Mouse (Mus musculus): ENCODE measurements around the gene Asl.

Gene Asl

DNA sequence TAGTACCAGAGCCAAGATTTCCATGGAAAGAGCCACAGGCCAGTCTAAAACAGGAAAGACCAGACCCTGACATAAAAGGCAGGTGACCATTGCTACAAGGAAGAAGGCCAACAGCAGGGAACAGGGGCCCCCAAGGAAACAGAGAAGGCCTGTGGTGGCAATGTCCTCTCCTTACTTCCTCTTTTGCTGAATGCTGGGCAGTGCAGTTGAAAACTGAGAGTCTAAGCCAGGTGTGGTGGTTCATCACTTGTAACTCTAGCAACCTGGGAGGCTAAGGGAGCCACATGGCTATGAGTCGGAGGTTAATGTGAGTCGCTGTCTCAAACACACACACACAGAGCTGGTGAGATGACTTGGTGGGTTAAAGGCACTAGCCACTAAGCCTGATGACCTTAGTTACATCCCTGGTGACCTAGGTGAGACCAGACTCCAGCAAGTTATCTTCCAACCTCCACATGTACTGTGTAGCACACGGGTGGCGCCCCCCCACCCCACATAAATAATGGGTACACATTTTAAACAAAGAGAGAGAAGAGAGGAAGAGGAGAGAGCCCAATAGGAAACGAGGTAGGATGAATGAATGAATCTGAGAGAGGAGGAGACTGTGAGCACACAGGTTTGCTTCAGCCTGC lies 27.6 kb downstream of the Asl start:
- TF ChIP-seq GATA4 (IDR thresholded peaks at IDR 0.05; ENCODE audit: insufficient replicate concordance, low read length), result no peak

DNA sequence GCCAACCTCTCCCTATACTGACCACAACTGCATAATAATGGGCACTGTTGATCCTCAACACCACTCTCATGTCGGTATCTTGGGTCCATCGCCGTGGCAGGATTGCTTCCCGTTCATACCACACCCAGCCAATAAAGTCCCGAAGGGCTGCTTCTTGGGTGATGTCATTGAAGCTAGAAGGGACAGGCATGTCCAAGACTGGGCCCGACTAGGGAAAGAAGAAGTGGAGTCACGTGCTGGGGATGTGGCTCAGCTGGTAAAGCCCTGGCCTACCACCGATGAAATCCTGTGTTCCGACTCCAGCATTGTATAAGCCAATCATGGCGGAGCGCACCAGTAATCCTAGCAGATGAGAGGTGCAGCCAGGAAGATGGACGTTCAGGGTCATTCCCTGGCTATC lies 28.3 kb downstream of the Asl start:
- no peak for TF ChIP-seq GATA4 (IDR thresholded peaks at IDR 0.05; ENCODE audit: insufficient replicate concordance, low read length)

DNA sequence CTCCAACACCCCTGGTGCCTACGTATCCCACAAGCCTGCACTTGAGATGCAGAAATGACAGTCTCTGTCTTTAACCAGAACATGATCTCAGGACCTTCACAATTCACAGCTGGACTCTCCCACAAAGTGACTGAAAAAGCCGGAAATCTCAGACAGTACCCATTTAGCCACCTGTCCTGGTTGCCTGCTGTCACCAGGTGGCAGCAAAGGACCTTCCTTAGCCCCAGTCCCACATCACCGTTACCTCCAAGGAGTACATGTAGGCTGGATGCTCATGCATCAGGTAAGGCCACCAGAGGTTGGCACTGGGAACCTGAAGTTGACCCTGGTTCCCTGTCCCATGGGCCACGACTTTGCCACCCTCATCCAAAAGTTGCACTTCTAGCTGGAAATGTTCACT lies 29.9 kb downstream of the Asl start:
- TF ChIP-seq GATA4 (IDR thresholded peaks at IDR 0.05; ENCODE audit: insufficient replicate concordance, low read length), result no peak

DNA sequence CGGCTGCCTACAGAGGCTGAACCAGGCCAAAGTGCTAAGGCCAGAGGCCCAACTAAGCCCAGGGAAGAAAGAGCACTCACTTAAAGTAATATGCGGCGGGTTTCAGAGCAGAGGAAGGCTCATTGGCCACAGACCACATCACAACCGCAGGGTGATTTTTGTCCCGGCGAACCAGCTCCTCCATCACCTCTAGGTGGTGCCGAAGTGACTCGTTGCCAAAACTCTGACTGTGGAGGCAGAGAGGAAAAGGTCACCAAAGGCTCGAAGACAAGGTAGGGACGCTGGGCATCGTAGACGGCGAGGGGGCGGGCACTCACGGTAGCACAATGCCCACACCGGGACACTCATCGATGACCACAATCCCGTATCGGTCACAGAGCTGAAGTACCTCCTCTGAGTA lies 31.3 kb downstream of the Asl start:
- TF ChIP-seq GATA4 (IDR thresholded peaks at IDR 0.05; ENCODE audit: insufficient replicate concordance, low read length), result no peak

DNA sequence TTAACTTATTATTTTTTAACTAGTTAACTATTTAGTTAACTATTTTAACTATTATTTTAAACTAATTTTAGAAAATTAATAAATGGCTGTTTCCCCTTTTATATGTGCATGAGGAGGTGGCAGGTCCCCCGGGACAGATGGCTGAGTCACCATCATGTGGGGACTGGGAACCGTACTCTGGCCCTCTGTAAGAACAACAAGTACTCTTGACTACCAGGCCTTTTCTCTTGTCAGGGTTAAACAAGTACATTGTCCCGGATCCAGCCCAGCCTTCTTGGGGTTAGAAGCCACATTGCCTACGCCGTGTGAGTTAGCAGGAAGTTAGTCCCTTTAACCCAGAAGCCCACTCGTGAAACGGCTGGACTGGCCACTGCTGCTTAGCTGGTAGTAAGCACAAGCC lies 34.1 kb downstream of the Asl start:
- TF ChIP-seq GATA4 (IDR thresholded peaks at IDR 0.05; ENCODE audit: insufficient replicate concordance, low read length), result no peak

DNA sequence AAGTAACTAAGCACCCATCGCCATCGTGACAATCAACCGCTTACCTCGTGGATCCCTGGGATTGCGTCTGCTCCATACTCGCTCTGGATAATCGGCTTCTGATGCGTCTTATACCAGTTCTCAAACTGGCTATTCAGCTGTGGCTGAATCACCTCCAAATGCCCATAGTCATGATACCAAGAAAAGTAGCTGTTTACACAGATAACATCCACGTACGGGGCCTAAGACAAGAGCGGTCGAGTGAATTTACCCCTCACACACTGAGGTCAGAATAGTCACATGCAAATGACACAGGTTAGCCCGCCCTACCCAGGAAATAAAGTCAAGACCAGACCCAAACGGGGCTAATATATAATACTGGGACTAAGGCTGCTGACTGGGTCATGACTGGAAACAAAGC lies 35.7 kb downstream of the Asl start:
- TF ChIP-seq GATA4 (IDR thresholded peaks at IDR 0.05; ENCODE audit: insufficient replicate concordance, low read length), result no peak

DNA sequence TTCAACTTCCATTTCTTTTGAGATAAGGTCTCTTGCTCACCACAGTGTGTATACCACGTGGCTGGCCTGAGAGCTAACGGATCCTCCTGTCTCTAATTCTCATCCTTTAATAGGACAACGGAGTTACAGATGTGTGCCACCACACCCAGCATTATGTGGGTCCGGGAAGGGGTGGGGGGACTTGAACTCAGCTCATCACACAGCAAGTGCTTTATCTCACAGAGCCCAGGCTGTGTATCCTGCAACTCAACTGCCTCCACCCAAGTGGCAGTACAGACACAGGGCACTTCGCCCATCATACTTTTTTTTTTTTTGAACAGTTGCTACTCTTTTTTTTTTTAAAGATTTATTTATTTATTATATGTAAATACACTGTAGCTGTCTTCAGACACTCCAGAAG lies 37.1 kb downstream of the Asl start:
- TF ChIP-seq GATA4 (IDR thresholded peaks at IDR 0.05; ENCODE audit: insufficient replicate concordance, low read length), result no peak

DNA sequence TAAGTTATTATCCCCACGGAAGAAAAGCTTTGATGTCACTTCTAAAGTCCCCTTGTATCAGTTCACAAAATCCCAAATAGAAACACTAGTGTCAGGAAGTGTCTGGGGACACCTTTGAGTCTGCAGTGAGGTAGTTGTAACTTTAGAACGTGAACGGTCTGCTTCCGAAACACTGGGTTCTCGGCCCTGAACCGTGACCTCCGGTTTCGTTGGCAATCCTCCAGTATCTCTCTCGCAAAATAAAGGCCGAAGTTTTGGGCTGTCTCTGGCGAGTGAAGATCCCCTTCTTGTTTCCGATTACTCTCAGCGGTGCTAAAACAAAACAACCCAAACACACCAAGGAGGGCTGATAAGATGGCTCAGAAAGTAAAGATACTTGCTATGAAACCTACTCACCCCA lies 39.7 kb downstream of the Asl start:
- no peak for TF ChIP-seq GATA4 (IDR thresholded peaks at IDR 0.05; ENCODE audit: insufficient replicate concordance, low read length)

DNA sequence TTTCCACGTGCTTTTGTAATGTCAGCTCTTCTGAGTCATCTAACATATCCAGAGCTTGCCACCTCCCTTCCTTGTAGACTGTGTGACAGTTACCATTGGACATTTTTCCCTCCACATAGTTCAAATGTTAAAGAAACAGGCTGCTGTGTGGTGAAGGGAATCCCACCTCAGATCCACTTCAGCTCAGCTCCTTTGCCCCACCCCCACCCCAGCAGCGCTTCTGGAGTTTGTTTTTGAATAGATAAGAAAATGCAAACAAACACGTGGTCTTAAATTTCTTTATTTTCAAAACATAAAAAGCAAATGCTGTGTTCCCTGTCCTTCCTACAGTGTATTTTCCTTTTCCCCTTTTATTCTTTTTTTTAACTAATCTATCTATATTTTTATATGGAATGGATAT lies 48.8 kb downstream of the Asl start:
- TF ChIP-seq GATA4 (IDR thresholded peaks at IDR 0.05; ENCODE audit: insufficient replicate concordance, low read length), result no peak

DNA sequence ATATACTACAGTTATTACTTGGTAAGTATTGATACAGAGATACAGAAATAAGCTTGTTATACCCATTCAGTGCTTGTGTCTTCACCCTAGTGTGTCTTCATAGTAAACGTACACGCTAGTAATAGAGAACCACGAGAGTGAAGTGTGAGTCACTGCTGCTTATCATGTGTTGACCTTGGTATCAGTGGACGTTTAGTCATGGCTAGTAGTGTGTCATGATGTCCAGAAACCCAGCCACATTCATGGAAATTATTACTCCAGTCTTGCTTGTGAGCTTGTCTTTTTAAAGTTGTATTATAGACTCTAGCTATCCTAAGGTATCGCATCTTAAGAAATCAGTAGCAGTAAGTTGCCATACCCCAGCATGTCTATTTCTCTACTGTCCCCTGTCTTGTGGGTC lies 50.4 kb downstream of the Asl start:
- TF ChIP-seq GATA4 (IDR thresholded peaks at IDR 0.05; ENCODE audit: insufficient replicate concordance, low read length), result no peak

DNA sequence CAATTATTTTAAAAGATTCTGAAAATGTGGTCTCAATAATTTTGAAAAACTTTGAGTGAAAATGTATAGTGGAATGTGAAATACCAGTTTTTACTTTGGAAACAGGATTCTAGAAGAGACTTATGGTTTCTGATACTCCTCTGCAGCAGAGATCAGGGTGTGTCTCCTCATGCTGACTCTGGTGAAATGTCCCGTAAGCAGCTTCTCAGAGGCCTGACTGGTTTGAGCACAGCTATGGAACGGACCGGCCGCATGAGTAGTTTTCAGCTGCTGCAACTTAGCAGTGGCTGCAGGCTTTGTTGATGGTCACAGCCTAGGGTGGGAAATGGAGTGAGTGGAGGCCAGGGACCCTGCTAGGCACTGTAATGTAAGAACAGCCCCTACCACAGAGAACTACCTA lies 51.3 kb downstream of the Asl start:
- no peak for TF ChIP-seq GATA4 (IDR thresholded peaks at IDR 0.05; ENCODE audit: insufficient replicate concordance, low read length)

DNA sequence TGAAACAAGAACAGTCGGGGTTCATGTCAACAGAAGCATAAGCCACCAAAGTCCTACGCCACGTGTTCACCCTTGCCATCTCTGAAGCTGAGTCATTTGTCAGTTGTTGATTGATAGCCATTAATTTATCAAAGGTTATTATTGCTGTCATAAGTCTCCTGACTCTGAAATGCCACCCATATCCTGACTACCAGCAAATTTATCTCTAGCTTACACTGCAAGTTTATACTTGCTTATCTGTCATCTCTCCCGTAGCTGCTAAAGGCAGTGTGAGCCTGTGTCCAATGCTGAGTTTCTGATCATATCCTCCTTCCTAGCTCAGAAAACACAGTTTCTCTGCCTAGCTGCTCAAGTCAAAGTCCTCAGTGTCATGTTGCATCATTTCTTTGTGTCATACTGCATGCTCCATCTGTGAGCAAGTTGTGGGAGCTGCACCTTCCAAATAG lies 54.2 kb downstream of the Asl start:
- TF ChIP-seq GATA4 (IDR thresholded peaks at IDR 0.05; ENCODE audit: insufficient replicate concordance, low read length), result no peak; the same call in 1 of the 2 replicates

DNA sequence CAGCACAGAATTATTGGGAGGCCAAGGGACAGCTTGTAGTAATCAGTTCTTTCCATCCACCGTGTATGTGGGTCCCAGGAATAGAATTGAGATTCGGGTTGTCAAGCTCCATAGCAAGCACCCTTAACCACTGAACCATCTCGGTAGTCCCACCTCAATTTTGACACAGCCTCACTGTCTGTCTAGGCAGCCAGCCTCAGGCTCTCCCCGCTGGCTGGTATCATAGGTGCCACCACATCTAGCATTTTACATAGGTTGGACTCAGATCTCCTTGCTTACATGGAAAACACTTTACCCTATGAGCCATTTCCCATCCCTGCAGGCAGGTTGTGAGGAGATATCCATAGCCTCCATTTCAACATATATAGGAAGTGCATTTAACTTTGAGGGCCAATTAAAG lies 54.7 kb downstream of the Asl start:
- no peak for TF ChIP-seq GATA4 (IDR thresholded peaks at IDR 0.05; ENCODE audit: insufficient replicate concordance, low read length)

DNA sequence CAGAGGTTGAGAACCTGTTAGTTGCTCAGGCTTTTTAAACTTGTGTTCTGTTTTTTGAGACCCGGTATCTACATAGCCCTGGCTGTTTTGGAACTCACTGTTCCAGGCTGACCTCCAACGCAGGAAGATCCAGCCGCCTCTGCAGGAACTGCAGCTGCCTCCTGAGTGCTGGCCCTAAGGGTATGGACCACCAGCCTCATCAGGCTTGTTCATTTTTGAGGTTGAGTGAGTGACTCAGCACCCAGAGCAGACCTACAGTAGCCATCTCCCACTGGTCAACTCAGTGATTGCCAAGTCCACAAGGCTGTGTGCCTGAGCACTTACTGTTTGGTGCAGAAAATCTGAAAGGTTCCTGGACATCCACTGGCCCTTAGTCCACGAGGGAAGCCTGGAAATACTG lies 57.6 kb downstream of the Asl start:
- no peak for TF ChIP-seq GATA4 (IDR thresholded peaks at IDR 0.05; ENCODE audit: insufficient replicate concordance, low read length)

DNA sequence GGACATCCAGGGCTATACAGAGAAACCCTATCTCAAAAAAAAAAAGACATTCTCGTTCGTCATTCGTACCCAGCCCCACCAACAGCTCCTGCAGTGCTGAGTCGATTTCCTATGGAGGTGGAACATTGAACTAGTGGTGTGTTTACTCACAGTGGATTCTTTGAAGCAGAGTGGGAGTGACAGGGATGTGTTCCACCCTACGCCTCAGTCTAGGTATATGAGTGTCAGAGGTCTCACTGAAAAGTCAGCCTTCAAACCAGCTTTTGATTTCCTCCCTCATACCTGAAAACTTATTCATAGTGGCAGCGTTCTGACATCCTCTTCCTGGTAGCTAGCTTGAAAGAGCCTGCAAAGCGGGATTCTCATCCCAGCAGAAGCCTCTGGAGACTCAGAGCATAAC lies 60.6 kb downstream of the Asl start:
- TF ChIP-seq GATA4 (IDR thresholded peaks at IDR 0.05; ENCODE audit: insufficient replicate concordance, low read length), result no peak

DNA sequence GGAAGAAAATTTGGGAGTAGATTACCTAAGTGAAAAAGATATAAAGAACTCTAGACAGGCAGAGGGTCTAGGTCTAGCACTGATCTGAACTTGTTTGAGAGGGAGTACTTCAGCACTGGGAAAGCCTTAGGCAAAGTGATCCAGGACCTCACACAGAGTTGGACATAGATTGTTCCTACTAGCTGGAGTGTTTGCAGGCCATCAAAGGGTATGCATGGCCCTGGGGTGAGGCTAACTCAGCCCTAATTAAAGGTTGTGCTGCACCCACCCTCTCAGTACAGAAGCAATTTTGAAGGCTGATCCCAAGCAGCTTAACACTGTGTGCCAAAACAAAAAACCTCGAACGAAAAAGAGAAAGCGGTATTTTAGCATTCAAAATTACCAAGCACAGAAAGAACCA lies 62.6 kb downstream of the Asl start:
- no peak for TF ChIP-seq GATA4 (IDR thresholded peaks at IDR 0.05; ENCODE audit: insufficient replicate concordance, low read length)

DNA sequence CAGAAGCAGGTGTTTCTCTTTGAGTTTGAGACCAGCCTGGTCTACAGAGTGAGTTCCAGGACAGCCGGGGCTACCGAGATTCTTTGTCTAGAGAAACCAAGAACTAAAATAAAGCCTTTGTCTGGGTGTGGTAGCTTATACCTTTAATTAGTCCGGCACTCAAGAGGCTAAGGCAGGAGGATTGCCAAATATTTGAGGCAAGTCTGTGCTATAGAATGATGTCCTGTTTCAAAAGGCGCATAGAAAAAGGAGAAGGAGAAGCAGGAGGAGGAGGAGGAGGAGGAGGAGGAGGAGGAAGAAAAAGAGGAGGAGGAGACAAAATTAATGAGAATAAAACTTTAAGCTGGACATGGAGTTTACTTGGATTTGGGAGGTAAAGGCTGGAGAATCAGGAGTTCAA lies 65.8 kb downstream of the Asl start:
- no peak for TF ChIP-seq GATA4 (IDR thresholded peaks at IDR 0.05; ENCODE audit: insufficient replicate concordance, low read length)
